Mouse (Mus musculus) CH12.LX (cell line): ENCODE data around the gene Rtkn2.

Experiments
- CTCF ChIP-seq, 2 experiments: IDR thresholded peaks in 1 of 2; conservative IDR thresholded peaks in 1 of 2; 2 replicates each; pipeline ENCODE4 v1.5.1; 2011 to 2012; ENCODE audit warnings: low read depth in 2 of 2, low read length in 2 of 2, improper control_type of control experiment in 1 of 2, inconsistent platforms in 1 of 2, mild to moderate bottlenecking in 1 of 2, moderate library complexity in 1 of 2
- HCFC1 ChIP-seq: IDR thresholded peaks from 2 replicates; pipeline ENCODE4 v1.6.1; 2012; ENCODE audit warnings: low read depth, mild to moderate bottlenecking, inconsistent platforms, low read length, improper control_type of control experiment
- KAT2A ChIP-seq: IDR thresholded peaks from 2 replicates; pipeline ENCODE4 v1.6.1; 2012; ENCODE audit warnings: low read length, improper control_type of control experiment, inconsistent platforms; ENCODE audit not compliant: insufficient replicate concordance
- MAX ChIP-seq: IDR thresholded peaks from 2 replicates; pipeline ENCODE4 v1.6.1; 2011; ENCODE audit warnings: low read length, improper control_type of control experiment
- MEF2A ChIP-seq: IDR thresholded peaks from 2 replicates; pipeline ENCODE4 v1.6.1; 2014; ENCODE audit warnings: low read depth, mild to moderate bottlenecking, inconsistent platforms, low read length, improper control_type of control experiment, borderline replicate concordance
- MXI1 ChIP-seq: IDR thresholded peaks from 2 replicates; pipeline ENCODE4 v1.6.1; 2011; ENCODE audit warnings: mild to moderate bottlenecking, low read depth, low read length, improper control_type of control experiment
- NELFE ChIP-seq: IDR thresholded peaks from 2 replicates; pipeline ENCODE4 v1.6.1; 2011; ENCODE audit warnings: low read depth, low read length, improper control_type of control experiment
- NRF1 ChIP-seq: IDR thresholded peaks from 2 replicates; pipeline ENCODE4 v1.6.1; 2014; ENCODE audit warnings: low read depth, mild to moderate bottlenecking, inconsistent platforms, low read length, improper control_type of control experiment, moderate library complexity
- POLR2A ChIP-seq: IDR thresholded peaks from 2 replicates; pipeline ENCODE4 v1.6.1; 2011; ENCODE audit warnings: low read depth, mild to moderate bottlenecking, improper control_type of control experiment, low read length
- POLR2AphosphoS2 ChIP-seq: IDR thresholded peaks from 2 replicates; pipeline ENCODE4 v1.6.1; 2011; ENCODE audit warnings: low read depth, low read length, improper control_type of control experiment
- SMC3 ChIP-seq: IDR thresholded peaks from 2 replicates; pipeline ENCODE4 v1.6.1; 2011; ENCODE audit warnings: low read depth, low read length, improper control_type of control experiment
- TBP ChIP-seq: conservative IDR thresholded peaks from 2 replicates; pipeline ENCODE4 v1.6.1; 2011; ENCODE audit warnings: low read depth, low read length, improper control_type of control experiment
- ZC3H11A ChIP-seq: IDR thresholded peaks from 2 replicates; pipeline ENCODE4 v1.6.1; 2012; ENCODE audit warnings: low read depth, mild to moderate bottlenecking, inconsistent platforms, low read length, improper control_type of control experiment

DNA sequence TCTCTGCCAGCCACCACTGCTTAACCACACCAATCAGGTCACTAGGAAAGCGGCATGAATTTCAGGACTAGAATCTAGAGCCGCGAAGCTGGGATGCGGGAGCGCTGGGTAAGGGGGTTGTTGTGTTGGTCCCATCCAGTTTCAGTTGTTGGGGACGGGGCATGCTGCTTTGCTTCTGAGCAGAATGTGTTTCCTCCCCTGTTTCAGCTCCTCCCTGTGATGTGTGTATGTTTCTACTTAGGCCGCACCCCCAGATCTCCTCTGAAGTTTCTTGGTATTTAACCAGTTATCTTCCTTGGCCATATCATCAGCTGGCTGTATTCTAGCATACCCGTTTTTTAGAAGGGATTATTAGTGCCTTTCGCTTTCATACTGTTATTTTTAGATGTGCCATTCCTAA lies 29.9 kb downstream of the Rtkn2 start:
- TF ChIP-seq MEF2A (no peak), MXI1 (no peak), CTCF (conservative IDR thresholded peaks at IDR 0.05 in 1 of 2, IDR thresholded peaks at IDR 0.05 in 1 of 2; ENCODE audit: low read depth in 2 of 2, low read length in 2 of 2) (no peak), KAT2A (no peak), TBP (no peak), SMC3 (no peak), POLR2A (no peak), NELFE (no peak), MAX (no peak), POLR2AphosphoS2 (no peak), HCFC1 (no peak), NRF1 (no peak), ZC3H11A (no peak)
